9 mouse cellular contexts compared by ENCODE assay signal in genomic region chr16:94402185-94402584, GRCm38 (mm10). TPM values are rescaled to one million over a fixed set of nuclear protein-coding genes. Genes with fewer than 3 reads are reported as not detected.
A peak's percentile ranks its signal among the peaks of the same experiment; 100 is the strongest.
DNase-seq lines count a peak whose midpoint lies in the region; ATAC-seq and TF ChIP-seq lines count a peak whose summit lies in the region.
"Had no signal": no experiment of that assay in that cellular context is flagged by ENCODE, and none has a peak within 500 bp of the region (broad histone marks: within the 10 kb centered on the region; RNA-seq: fewer than 3 reads in every experiment).

No protein-coding gene starts in this region.

- no peak for TF ChIP-seq CTCF in kidney, adult 2 months (conservative IDR thresholded peaks at IDR 0.05; ENCODE audit: insufficient read depth, insufficient read length, low read depth, low read length)

- 61% methylated on average over 4 of the region's 4 CpGs for WGBS in kidney, adult 2 months
- WGBS in midbrain, embryonic 16.5 days, result 89% methylated on average over 4 of the region's 4 CpGs

- no peaks in the 10 kb centered on the region for H3K9me3 ChIP-seq in midbrain, embryonic 16.5 days (replicated peaks; ENCODE audit: control insufficient read depth, low read length, poor library complexity, severe bottlenecking)

- no peak overlapping the region for H3K27ac ChIP-seq in kidney, adult 2 months (ENCODE audit: insufficient read depth, low read depth, low read length)
- H3K27ac ChIP-seq in midbrain, embryonic 16.5 days (ENCODE audit: low read length), result no peak overlapping the region

- no peaks in the 10 kb centered on the region for H3K36me3 ChIP-seq in kidney, adult 2 months (ENCODE audit: control insufficient read depth, insufficient read depth, low read length)
- H3K36me3 ChIP-seq in midbrain, embryonic 16.5 days (ENCODE audit: control insufficient read depth, insufficient read depth, low read length), result peaks cover 2% of the 10 kb centered on the region; the same call in 1 of the 2 replicates

- no peaks in the 10 kb centered on the region for H3K27me3 ChIP-seq in kidney, adult 2 months (replicated peaks; ENCODE audit: control insufficient read depth, insufficient read depth, low read length)
- no peaks in the 10 kb centered on the region for H3K27me3 ChIP-seq in midbrain, embryonic 16.5 days (ENCODE audit: control insufficient read depth, insufficient read depth, low read depth, low read length)
- H3K27me3 ChIP-seq: CH12.LX had no signal

- no peak overlapping the region for H3K4me2 ChIP-seq in midbrain, embryonic 16.5 days (ENCODE audit: low read length)

- ATAC-seq in cerebellum, adult (ENCODE audit: insufficient number of reproducible peaks, low FRiP score, low TSS enrichment), result no peak
- ATAC-seq in midbrain, embryonic 16.5 days, result no peak

- TF ChIP-seq POLR2A in kidney, adult 2 months (IDR thresholded peaks at IDR 0.05; ENCODE audit: low read depth, low read length), result no peak

- no peak overlapping the region for H3K9ac ChIP-seq in midbrain, embryonic 16.5 days (ENCODE audit: low read depth, low read length)

- H3K4me3 ChIP-seq in kidney, adult 2 months (ENCODE audit: insufficient read depth, low read depth, low read length), result no peak overlapping the region
- H3K4me3 ChIP-seq in midbrain, embryonic 16.5 days (ENCODE audit: low read depth, low read length), result no peak overlapping the region

- peaks cover 14% of the 10 kb centered on the region; the same call in 1 of the 2 replicates for H3K4me1 ChIP-seq in kidney, adult 2 months (ENCODE audit: control insufficient read depth, insufficient read depth, low read length)
- H3K4me1 ChIP-seq in midbrain, embryonic 16.5 days (ENCODE audit: control insufficient read depth, insufficient read depth, low read length), result no peaks in the 10 kb centered on the region

- DNase-seq in cerebellum, adult 11-12 months, result peak; percentile 42
- peak; percentile 18 to 35 for DNase-seq in kidney, postnatal 4 days
- DNase-seq in kidney, adult 2 months, result no peak
- DNase-seq in CD4-positive, CD25-positive, alpha-beta regulatory T cell, adult 2 months (ENCODE audit: low read depth, low spot score), result peak; percentile 57
- peak; percentile 46 to 50 for DNase-seq in cerebellum, postnatal 36 days
- no peak for DNase-seq in embryo, embryonic 9.5 days (ENCODE audit: extremely low spot score)

RNA-seq across cellular contexts. Expression of gene Pigp, which starts 30.5 kb away (rescaled TPM):
- 32.0 and 37.7 TPM in 2 replicates for polyA plus RNA-seq in kidney, adult 2 months (2012; rRNA removed)
- 113 and 135 TPM in 2 replicates for polyA plus RNA-seq in midbrain, embryonic 16.5 days (2015; fragmentation: Nextera tagmentation; extraction: Ambion mirVana)

RNA-seq across cellular contexts. Expression of gene Ttc3, which starts 31.8 kb away (rescaled TPM):
- polyA plus RNA-seq in kidney, adult 2 months (2012; rRNA removed), result 22.2 and 24.3 TPM in 2 replicates
- 1,007 and 1,053 TPM in 2 replicates for polyA plus RNA-seq in midbrain, embryonic 16.5 days (2015; fragmentation: Nextera tagmentation; extraction: Ambion mirVana)

Comparison
In these comparisons a context has a peak if more than half of its experiments do, and no peak if none do; other contexts are left out.
1. DNase-seq: peak in cerebellum, adult 11-12 months (single experiment), kidney, postnatal 4 days (2 of 2), CD4-positive, CD25-positive, alpha-beta regulatory T cell, adult 2 months (single experiment) and cerebellum, postnatal 36 days (2 of 2); none in kidney, adult 2 months (single experiment) and embryo, embryonic 9.5 days (single experiment).
2. RNA of gene Ttc3, which starts 31.8 kb away (polyA plus RNA-seq): 1,007 to 1,053 TPM in midbrain, embryonic 16.5 days; 22.2 to 24.3 TPM in kidney, adult 2 months; every median in the first group is over 10 times any median in the second.